Mouse (Mus musculus) olfactory bulb, adult 2 months (tissue): ENCODE data around the gene Mfng.

ENCODE experiments used
- CTCF ChIP-seq: fragments of 200-500 bp; IDR thresholded peaks from 2 replicates; pipeline ENCODE4 v1.5.1; 2012; ENCODE audit warnings: low read depth, mild to moderate bottlenecking, low read length, moderate library complexity; ENCODE audit not compliant: insufficient read depth
- POLR2A ChIP-seq: fragments of 200-500 bp; IDR thresholded peaks from 2 replicates; pipeline ENCODE4 v1.6.1; 2012; ENCODE audit warnings: mild to moderate bottlenecking, low read depth, low read length, moderate library complexity; ENCODE audit not compliant: insufficient read depth

DNA sequence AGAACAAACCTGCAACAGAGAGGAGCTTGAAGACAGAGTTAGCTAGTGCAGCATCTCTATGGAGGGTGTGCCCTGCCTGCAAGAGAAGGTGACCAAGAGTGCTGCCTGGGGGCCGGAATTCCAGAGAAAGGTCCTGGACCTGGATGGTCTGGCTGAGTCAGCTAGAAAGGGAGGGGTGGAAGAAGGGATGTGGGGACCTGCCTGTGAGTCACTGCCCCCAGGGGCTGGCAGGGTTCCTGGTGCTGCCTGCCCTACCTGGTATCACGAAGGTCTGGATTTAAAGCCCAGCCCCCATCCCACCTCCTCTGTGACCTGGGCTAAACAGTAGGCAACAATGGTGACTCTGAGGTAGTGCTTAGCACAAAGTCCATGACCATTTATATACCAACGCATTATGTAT, 33.9 kb upstream of the Mfng start:
- TF ChIP-seq CTCF (no peak), POLR2A (no peak)
